Mouse (Mus musculus): ENCODE measurements around the gene Pus3. TPM values are rescaled to one million over a fixed set of nuclear protein-coding genes. Genes with fewer than 3 reads are reported as not detected.
A peak's percentile ranks its signal among the peaks of the same experiment; 100 is the strongest.

Gene Pus3
- 10 to 100 TPM in 1 of 2 experiments, 1 to 10 TPM in 1; 8.7 to 10.6 TPM for total RNA-seq (2021)
- long read RNA-seq, experiment 1, partial matches to known transcripts = 1 of 6 reads
- long read RNA-seq, experiment 1, other reads (novel, unspliced or antisense) = 1 of 6 reads
- long read RNA-seq, experiment 2, transcript Pus3-201 (4 exons, 2,019 nt) = major isoform, 8 of 8 reads
- long read RNA-seq, experiment 2, partial matches to known transcripts = 0 of 8 reads
- long read RNA-seq, experiment 2, other reads (novel, unspliced or antisense) = 0 of 8 reads

GRCm38 (mm10) chr9:35558257-35559008 lies at the start of gene Pus3, which contains the start of gene Ddx25:
Pus3 (plus strand) TSS chr9:35558595.
Ddx25 (minus strand) TSS chr9:35558528.
- intact Hi-C loops (cut with DNase I; ENCODE audit: low total_unique reads) = no loop called here
- DNase-seq = no peak

GRCm38 (mm10) chr9:35513900-35514299 lies 44.5 kb upstream of the Pus3 start:
- intact Hi-C loops (cut with DNase I; ENCODE audit: low total_unique reads) = no loop called here
- DNase-seq = no peak

- no peak for DNase-seq
- intact Hi-C loops (cut with DNase I; ENCODE audit: low total_unique reads) = no loop called here
Observed at GRCm38 (mm10) chr9:35516182-35516581, 42.2 kb upstream of the Pus3 start.

GRCm38 (mm10) chr9:35516711-35517110 lies 41.7 kb upstream of the Pus3 start:
- no peak for DNase-seq
- intact Hi-C loops (cut with DNase I; ENCODE audit: low total_unique reads) = no loop called here

- DNase-seq = no peak
- intact Hi-C loops (cut with DNase I; ENCODE audit: low total_unique reads) = no loop called here
Observed at GRCm38 (mm10) chr9:35518169-35518568, 40.2 kb upstream of the Pus3 start, which contains the start of gene Gm1113. Gm1113 (minus strand) TSS chr9:35518269.

- DNase-seq = no peak
- intact Hi-C loops (cut with DNase I; ENCODE audit: low total_unique reads) = loop anchor here (5.0 kb wide), 1 partner anchor 233 kb away; no protein-coding TSS in a partner anchor
Observed at GRCm38 (mm10) chr9:35520631-35521348, 37.6 kb upstream of the Pus3 start.

GRCm38 (mm10) chr9:35522241-35522640 lies 36.2 kb upstream of the Pus3 start:
- intact Hi-C loops (cut with DNase I; ENCODE audit: low total_unique reads) = loop anchor here (5.0 kb wide), 1 partner anchor 235 kb away; no protein-coding TSS in a partner anchor
- no peak for DNase-seq

- intact Hi-C loops (cut with DNase I; ENCODE audit: low total_unique reads) = loop anchor here (5.0 kb wide), 1 partner anchor 236 kb away; no protein-coding TSS in a partner anchor
- no peak for DNase-seq
Observed at GRCm38 (mm10) chr9:35522821-35523515, 35.4 kb upstream of the Pus3 start.

- intact Hi-C loops (cut with DNase I; ENCODE audit: low total_unique reads) = loop anchor here (5.0 kb wide), 1 partner anchor 236 kb away; no protein-coding TSS in a partner anchor
- peak; percentile 29 for DNase-seq
Observed at GRCm38 (mm10) chr9:35523541-35523940, 34.9 kb upstream of the Pus3 start.

GRCm38 (mm10) chr9:35523941-35524411 lies 34.4 kb upstream of the Pus3 start:
- intact Hi-C loops (cut with DNase I; ENCODE audit: low total_unique reads) = loop anchor here (5.0 kb wide), 1 partner anchor 237 kb away; no protein-coding TSS in a partner anchor
- DNase-seq = peak; percentile 72

GRCm38 (mm10) chr9:35529141-35529540 lies 29.3 kb upstream of the Pus3 start:
- intact Hi-C loops (cut with DNase I; ENCODE audit: low total_unique reads) = no loop called here
- no peak for DNase-seq

- DNase-seq = no peak
- intact Hi-C loops (cut with DNase I; ENCODE audit: low total_unique reads) = no loop called here
Observed at GRCm38 (mm10) chr9:35529796-35530195, 28.6 kb upstream of the Pus3 start.

- DNase-seq = no peak
- intact Hi-C loops (cut with DNase I; ENCODE audit: low total_unique reads) = no loop called here
Observed at GRCm38 (mm10) chr9:35533266-35533665, 25.1 kb upstream of the Pus3 start.

GRCm38 (mm10) chr9:35535110-35535509 lies 23.3 kb upstream of the Pus3 start:
- intact Hi-C loops (cut with DNase I; ENCODE audit: low total_unique reads) = loop anchor here (5.0 kb wide), 1 partner anchor 253 kb away; no protein-coding TSS in a partner anchor
- DNase-seq = no peak

- no peak for DNase-seq
- intact Hi-C loops (cut with DNase I; ENCODE audit: low total_unique reads) = loop anchor here (5.0 kb wide), 1 partner anchor 254 kb away; no protein-coding TSS in a partner anchor
Observed at GRCm38 (mm10) chr9:35535876-35536275, 22.5 kb upstream of the Pus3 start.

- DNase-seq = no peak
- intact Hi-C loops (cut with DNase I; ENCODE audit: low total_unique reads) = loop anchor here (5.0 kb wide), 1 partner anchor 257 kb away; no protein-coding TSS in a partner anchor
Observed at GRCm38 (mm10) chr9:35539001-35539750, 19.2 kb upstream of the Pus3 start.

- intact Hi-C loops (cut with DNase I; ENCODE audit: low total_unique reads) = no loop called here
- DNase-seq = no peak
Observed at GRCm38 (mm10) chr9:35541024-35541423, 17.4 kb upstream of the Pus3 start.

GRCm38 (mm10) chr9:35541488-35541887 lies 16.9 kb upstream of the Pus3 start:
- intact Hi-C loops (cut with DNase I; ENCODE audit: low total_unique reads) = no loop called here
- DNase-seq = peak; percentile 81

Data from gastrocnemius, postnatal 14 days (tissue).